Mouse (Mus musculus): ENCODE measurements around the gene Gm44503. TPM values are rescaled to one million over a fixed set of nuclear protein-coding genes. Genes with fewer than 3 reads are reported as not detected.

Gm44503 gene
- not detected in 2 replicates for polyA plus RNA-seq (2012; rRNA removed; ENCODE audit: low replicate concordance)

GRCm38 (mm10) chr9:72958521-72959450 lies at the start of gene Gm44503, which contains the start of gene Dyx1c1:
Gene Gm44503, plus strand, starts transcription at chr9:72958852.
Gene Dyx1c1, plus strand, starts transcription at chr9:72958785.

GRCm38 (mm10) chr9:72925021-72925934 lies 33.4 kb upstream of the Gm44503 start, which contains the start of gene Pygo1:
Gene Pygo1, plus strand, starts transcription at chr9:72925645.

GRCm38 (mm10) chr9:72985250-72986220 lies 26.9 kb downstream of the Gm44503 start, which contains the start of the genes Ccpg1os and Ccpg1:
Gene Ccpg1os, minus strand, starts transcription at chr9:72985382.
Gene Ccpg1, plus strand, starts transcription at chr9:72985429.

GRCm38 (mm10) chr9:73040080-73040479 lies 81.4 kb downstream of the Gm44503 start, which contains the start of gene Pigb:
Gene Pigb, minus strand, starts transcription at chr9:73040378.

GRCm38 (mm10) chr9:73044146-73045079 lies 85.8 kb downstream of the Gm44503 start, which contains the start of gene Rab27a:
Gene Rab27a, plus strand, starts transcription at chr9:73044854.

Other genes with a start within 250 kb of the Gm44503 start
- 0.01 and 0.06 TPM in 2 replicates for gene Prtg, start 152.0 kb upstream of the Gm44503 start, polyA plus RNA-seq (2012; rRNA removed; ENCODE audit: low replicate concordance)
- gene Pygo1, start 33.2 kb upstream of the Gm44503 start, polyA plus RNA-seq (2012; rRNA removed; ENCODE audit: low replicate concordance) = 0.07 and 0.08 TPM in 2 replicates
- gene Dyx1c1, start 67 bp upstream of the Gm44503 start, polyA plus RNA-seq (2012; rRNA removed; ENCODE audit: low replicate concordance) = not detected in 2 replicates
- gene Ccpg1os, start 26.5 kb downstream of the Gm44503 start, polyA plus RNA-seq (2012; rRNA removed; ENCODE audit: low replicate concordance) = 1.3 and 4.1 TPM in 2 replicates
- 1.7 and 3.1 TPM in 2 replicates for gene Ccpg1, start 26.6 kb downstream of the Gm44503 start, polyA plus RNA-seq (2012; rRNA removed; ENCODE audit: low replicate concordance)
- 2.5 and 4.8 TPM in 2 replicates for gene Pigb, start 81.5 kb downstream of the Gm44503 start, polyA plus RNA-seq (2012; rRNA removed; ENCODE audit: low replicate concordance)
- 2.4 and 6.2 TPM in 2 replicates for gene Rab27a, start 86.0 kb downstream of the Gm44503 start, polyA plus RNA-seq (2012; rRNA removed; ENCODE audit: low replicate concordance)
- 0.30 and 0.56 TPM in 2 replicates for gene Khdc3, start 143.0 kb downstream of the Gm44503 start, polyA plus RNA-seq (2012; rRNA removed; ENCODE audit: low replicate concordance)
- not detected in 2 replicates for gene Gm20509, start 143.6 kb downstream of the Gm44503 start, polyA plus RNA-seq (2012; rRNA removed; ENCODE audit: low replicate concordance)
- 2.7 and 2.9 TPM in 2 replicates for gene Rsl24d1, start 154.6 kb downstream of the Gm44503 start, polyA plus RNA-seq (2012; rRNA removed; ENCODE audit: low replicate concordance)